Mouse (Mus musculus) intestine, embryonic 15.5 days (tissue): ENCODE measurements around the gene Kcnh2. TPM values are rescaled to one million over a fixed set of nuclear protein-coding genes. Genes with fewer than 3 reads are reported as not detected.

Source experiments
- ATAC-seq: fragments of 200-750 bp; cut with Nextera tagmentation; 2 replicates; pipeline ENCODE4 v1.8.0; 2017; ENCODE audit warnings: moderate TSS enrichment, moderate library complexity
- H3K27ac ChIP-seq: fragments of 300-500 bp; sonication (generic); 2 replicates; pipeline ENCODE4 v1.5.1; 2015; ENCODE audit warnings: mild to moderate bottlenecking, inconsistent platforms
- H3K27me3 ChIP-seq: fragments of 300-500 bp; sonication (generic); replicated peaks from 2 replicates; pipeline ENCODE4 v1.6.1; 2015; ENCODE audit warnings: inconsistent platforms
- H3K36me3 ChIP-seq: fragments of 300-500 bp; sonication (generic); 2 replicates; pipeline ENCODE4 v1.6.1; 2015; ENCODE audit warnings: inconsistent platforms
- H3K4me1 ChIP-seq: fragments of 300-500 bp; sonication (generic); replicated peaks from 2 replicates; pipeline ENCODE4 v1.6.1; 2015; ENCODE audit warnings: inconsistent platforms
- H3K4me2 ChIP-seq: fragments of 300-500 bp; sonication (generic); replicated peaks from 2 replicates; pipeline ENCODE4 v1.6.1; 2015; ENCODE audit warnings: mild to moderate bottlenecking, inconsistent platforms
- H3K4me3 ChIP-seq: fragments of 300-500 bp; sonication (generic); replicated peaks from 2 replicates; pipeline ENCODE4 v1.5.1; 2015; ENCODE audit warnings: inconsistent platforms
- H3K9ac ChIP-seq: fragments of 300-500 bp; sonication (generic); 2 replicates; pipeline ENCODE4 v1.6.1; 2015; ENCODE audit warnings: inconsistent platforms
- H3K9me3 ChIP-seq: fragments of 300-500 bp; sonication (generic); 2 replicates; pipeline ENCODE4 v1.6.1; 2016; ENCODE audit warnings: inconsistent platforms
- WGBS: fragments of 180-500 bp; shearing (Covaris S2); methylation state at CpG from one replicate; pipeline ENCODE4 v1.1.7; 2015; 5-methylcytosine and 5-hydroxymethylcytosine counted together
- polyA plus RNA-seq: library from polyadenylated mRNA; unstranded; fragments of >200 nt; fragmentation: Nextera tagmentation; extraction: Ambion mirVana; gene quantifications from 2 replicates; pipeline ENCODE4 v1.2.1, GENCODE M21; 2015

The Kcnh2 gene
- polyA plus RNA-seq, 1 experiment from 2014 or later, result 6.7 TPM

- H3K9ac ChIP-seq, result 0 out of 2 replicates have a peak overlapping the region, but pooled peaks have one; percentile 67
- H3K4me3 ChIP-seq, result no peak overlapping the region
- H3K4me2 ChIP-seq, result peak overlapping the region; percentile 97
- WGBS, result 41% methylated on average over 4 of the region's 4 CpGs
- no peaks in the 10 kb centered on the region for H3K27me3 ChIP-seq
- H3K4me1 ChIP-seq, result peaks cover 46% of the 10 kb centered on the region
- H3K27ac ChIP-seq, result peak overlapping the region; percentile 95
- no peak for ATAC-seq
- no peaks in the 10 kb centered on the region for H3K9me3 ChIP-seq
- H3K36me3 ChIP-seq, result no peaks in the 10 kb centered on the region
Measured at GRCm38 (mm10) chr5:24353327-24353726, 1.9 kb upstream of the Kcnh2 start.

GRCm38 (mm10) chr5:24352251-24352859, 951 bp upstream of the Kcnh2 start:
- H3K9me3 ChIP-seq, result no peaks in the 10 kb centered on the region
- H3K27me3 ChIP-seq, result no peaks in the 10 kb centered on the region
- peak overlapping the region; percentile 97 for H3K4me2 ChIP-seq
- H3K27ac ChIP-seq, result peak overlapping the region; percentile 95
- peak; percentile 70 for ATAC-seq
- peak overlapping the region; percentile 67 for H3K9ac ChIP-seq
- WGBS, result under 1% methylated on average over 24 of the region's 24 CpGs
- peak overlapping the region; percentile 74 for H3K4me3 ChIP-seq
- H3K4me1 ChIP-seq, result peaks cover 55% of the 10 kb centered on the region
- no peaks in the 10 kb centered on the region for H3K36me3 ChIP-seq

DNA sequence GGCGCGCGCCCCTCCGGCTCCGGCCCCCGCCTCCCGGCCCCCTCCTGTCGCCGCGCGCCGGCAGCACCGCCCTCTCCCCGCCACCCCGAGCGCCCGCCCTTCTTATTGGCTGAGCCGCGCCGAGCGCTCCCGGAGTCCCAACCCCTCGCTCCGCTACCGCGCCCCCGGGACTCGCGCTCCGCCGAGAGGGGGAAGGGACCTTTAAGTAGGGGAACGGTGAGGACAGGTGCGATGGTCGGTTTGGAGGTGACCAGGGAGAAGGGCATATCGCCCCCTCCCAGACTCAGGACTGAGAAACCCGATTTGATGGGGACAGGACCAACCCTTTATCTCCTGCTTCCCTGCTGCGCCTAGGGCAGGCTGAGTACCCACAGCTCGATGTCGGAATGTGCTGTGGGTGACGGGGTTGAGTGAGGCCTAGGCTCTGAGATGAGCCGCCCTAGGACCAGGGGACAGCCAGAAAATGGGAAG, 332 bp upstream of the Kcnh2 start:
- Histone ChIP-seq H3K27ac (peak overlapping the region; percentile 95), H3K36me3 (no peaks in the 10 kb centered on the region), H3K4me2 (peak overlapping the region; percentile 97), H3K4me1 (peaks cover 55% of the 10 kb centered on the region), H3K9ac (peak overlapping the region; percentile 67), H3K27me3 (no peaks in the 10 kb centered on the region), H3K9me3 (no peaks in the 10 kb centered on the region), H3K4me3 (peak overlapping the region; percentile 74)
- peak; percentile 81 for ATAC-seq
- WGBS, result 2% methylated on average over 35 of the region's 41 CpGs

DNA sequence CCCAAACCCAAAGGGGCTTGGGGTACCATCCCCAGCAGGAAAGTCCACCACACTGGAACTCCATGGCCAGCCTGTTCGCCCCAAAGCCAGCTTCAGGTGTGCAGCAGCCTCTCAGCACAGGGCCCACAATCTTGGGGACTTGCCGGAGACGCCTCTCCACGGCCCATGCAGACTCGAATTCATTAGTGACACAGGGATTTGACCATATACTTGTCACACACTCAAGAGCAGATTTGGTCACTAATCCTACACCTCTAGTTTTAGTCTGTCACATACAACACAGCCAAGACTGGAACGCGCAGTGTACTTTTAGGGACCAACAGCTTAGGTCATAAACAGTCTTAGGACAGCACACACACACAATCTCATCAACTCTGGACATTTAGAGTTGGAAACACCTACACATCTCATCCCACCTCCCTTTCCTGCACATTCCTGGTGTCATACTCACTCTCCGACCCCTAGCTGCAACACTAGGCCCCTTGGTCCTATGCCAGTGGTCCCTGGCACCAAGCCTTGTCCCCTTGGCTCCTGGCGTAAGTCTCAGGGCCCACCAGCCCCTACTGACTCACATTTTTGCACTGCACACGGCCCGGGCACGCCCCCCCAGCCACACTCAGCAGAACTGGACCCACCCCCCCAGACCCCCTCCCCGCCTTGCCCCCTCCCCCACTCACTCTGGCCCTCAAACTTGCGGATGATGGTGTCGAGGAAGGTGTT, 713 bp downstream of the Kcnh2 start:
- WGBS, result 34% methylated on average over 15 of the region's 15 CpGs
- Histone ChIP-seq H3K4me1 (peaks cover 55% of the 10 kb centered on the region), H3K4me2 (peak overlapping the region; percentile 97), H3K4me3 (peak overlapping the region; percentile 74), H3K27me3 (no peaks in the 10 kb centered on the region), H3K9me3 (no peaks in the 10 kb centered on the region), H3K9ac (peak overlapping the region; percentile 67), H3K36me3 (no peaks in the 10 kb centered on the region), H3K27ac (peak overlapping the region; percentile 95; the same call in 1 of the 2 replicates)
- ATAC-seq, result no peak

DNA sequence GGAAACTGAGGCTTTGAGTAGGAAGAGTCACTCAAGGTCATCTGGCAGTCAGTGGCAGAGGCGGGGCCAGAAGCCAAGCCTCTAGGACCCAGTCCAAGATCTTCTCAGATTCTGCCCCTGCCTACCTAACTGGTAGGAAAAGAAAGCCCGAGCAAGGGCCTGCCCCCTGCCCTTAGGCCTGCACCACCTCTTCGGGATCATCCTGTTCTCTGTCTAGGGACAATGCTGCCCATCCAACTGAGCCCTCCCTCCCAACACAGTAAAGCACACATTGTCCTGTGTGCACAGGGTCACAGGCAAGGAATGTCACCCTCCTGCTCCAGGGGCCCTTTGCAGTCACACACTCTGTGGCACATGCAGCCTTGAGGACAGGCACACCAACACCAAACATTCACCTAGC, 1.3 kb downstream of the Kcnh2 start:
- WGBS, result 56% methylated on average over 3 of the region's 3 CpGs
- ATAC-seq, result no peak
- Histone ChIP-seq H3K36me3 (no peaks in the 10 kb centered on the region), H3K4me3 (peak overlapping the region; percentile 74), H3K4me1 (peaks cover 60% of the 10 kb centered on the region), H3K27ac (no peak overlapping the region), H3K9ac (no peak overlapping the region), H3K27me3 (no peaks in the 10 kb centered on the region), H3K4me2 (peak overlapping the region; percentile 97), H3K9me3 (no peaks in the 10 kb centered on the region)

- Histone ChIP-seq H3K9me3 (no peaks in the 10 kb centered on the region), H3K4me3 (peak overlapping the region; percentile 42), H3K9ac (peak overlapping the region; percentile 31; the same call in 1 of the 2 replicates), H3K4me1 (peaks cover 70% of the 10 kb centered on the region), H3K27ac (peak overlapping the region; percentile 62), H3K36me3 (no peaks in the 10 kb centered on the region), H3K4me2 (peak overlapping the region; percentile 97), H3K27me3 (no peaks in the 10 kb centered on the region)
- 0% methylated on average over 30 of the region's 30 CpGs for WGBS
- ATAC-seq, result no peak
Measured at GRCm38 (mm10) chr5:24348546-24348945, 2.9 kb downstream of the Kcnh2 start.

GRCm38 (mm10) chr5:24348128-24348527, 3.3 kb downstream of the Kcnh2 start:
- peak; percentile 64 for ATAC-seq
- WGBS, result under 1% methylated on average over 41 of the region's 41 CpGs
- Histone ChIP-seq H3K4me2 (peak overlapping the region; percentile 97), H3K36me3 (no peaks in the 10 kb centered on the region), H3K27me3 (no peaks in the 10 kb centered on the region), H3K9ac (0 out of 2 replicates have a peak overlapping the region, but pooled peaks have one; percentile 31), H3K4me3 (peak overlapping the region; percentile 42), H3K4me1 (peaks cover 71% of the 10 kb centered on the region), H3K27ac (peak overlapping the region; percentile 62), H3K9me3 (no peaks in the 10 kb centered on the region)

DNA sequence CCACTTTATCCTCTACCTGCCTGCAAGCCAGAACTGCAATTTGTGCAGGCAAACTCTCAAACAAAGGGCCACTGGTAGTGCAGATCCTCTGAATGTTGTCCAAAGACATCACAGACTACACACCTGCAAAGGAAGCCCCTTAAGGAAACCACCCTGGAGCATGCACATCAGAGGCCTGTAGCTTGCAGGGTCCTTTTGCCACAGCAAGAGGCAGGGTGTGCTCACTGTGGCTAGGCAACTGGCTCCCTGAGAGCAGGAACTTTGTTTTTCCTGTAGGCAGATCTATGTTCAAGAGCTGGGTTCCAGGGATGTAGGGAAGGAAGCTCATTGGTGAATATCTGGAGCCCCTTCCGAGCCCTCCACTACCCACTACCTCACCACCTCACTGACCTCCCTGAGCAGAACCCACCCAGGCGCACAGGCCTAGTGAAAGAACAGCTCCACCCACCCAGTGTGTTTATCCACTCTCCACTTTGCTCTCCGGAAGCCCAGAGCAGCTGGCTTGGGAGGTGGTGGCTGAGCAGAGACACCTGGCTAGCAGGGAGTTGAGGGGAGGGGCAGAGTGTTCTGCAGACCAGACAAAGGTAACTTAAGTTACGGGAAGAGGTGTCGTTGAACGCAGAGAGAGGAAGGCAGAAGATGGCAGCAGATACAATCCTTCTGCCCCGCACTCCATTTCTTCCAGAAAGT, 4.1 kb downstream of the Kcnh2 start:
- no peak for ATAC-seq
- no peaks in the 10 kb centered on the region for H3K36me3 ChIP-seq
- H3K27me3 ChIP-seq, result no peaks in the 10 kb centered on the region
- WGBS, result 33% methylated on average over 7 of the region's 7 CpGs
- no peaks in the 10 kb centered on the region for H3K9me3 ChIP-seq
- no peak overlapping the region for H3K9ac ChIP-seq
- H3K4me3 ChIP-seq, result peak overlapping the region; percentile 42; the same call in 1 of the 2 replicates
- H3K4me2 ChIP-seq, result peak overlapping the region; percentile 97
- H3K27ac ChIP-seq, result peak overlapping the region; percentile 62; the same call in 1 of the 2 replicates
- peaks cover 68% of the 10 kb centered on the region for H3K4me1 ChIP-seq

DNA sequence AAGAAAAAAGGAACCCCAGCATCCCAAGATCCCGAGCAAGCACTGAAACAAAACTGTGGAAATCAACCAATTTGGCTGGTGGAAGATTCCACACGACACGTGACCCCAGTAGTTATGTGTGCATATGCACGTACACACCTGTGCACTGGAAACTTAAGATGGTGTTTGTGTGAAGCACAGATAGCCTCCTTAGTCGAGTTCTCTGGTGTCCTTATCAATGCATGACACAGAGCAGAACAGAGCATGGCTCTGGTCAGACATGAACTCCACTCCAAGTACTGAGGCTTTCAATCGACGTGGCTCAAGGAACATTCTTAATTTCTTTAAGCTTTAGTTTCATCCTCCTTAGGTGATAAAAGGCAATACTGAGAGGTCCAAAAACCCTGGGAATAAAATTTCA, 5.1 kb downstream of the Kcnh2 start:
- no peak overlapping the region for H3K4me2 ChIP-seq
- peaks cover 62% of the 10 kb centered on the region for H3K4me1 ChIP-seq
- no peaks in the 10 kb centered on the region for H3K27me3 ChIP-seq
- H3K9ac ChIP-seq, result no peak overlapping the region
- H3K9me3 ChIP-seq, result no peaks in the 10 kb centered on the region
- no peaks in the 10 kb centered on the region for H3K36me3 ChIP-seq
- no peak overlapping the region for H3K27ac ChIP-seq
- no peak for ATAC-seq
- WGBS, result 81% methylated on average over 7 of the region's 7 CpGs
- no peak overlapping the region for H3K4me3 ChIP-seq

GRCm38 (mm10) chr5:24344477-24345051, 6.8 kb downstream of the Kcnh2 start:
- Histone ChIP-seq H3K4me3 (no peak overlapping the region), H3K9me3 (no peaks in the 10 kb centered on the region), H3K4me1 (peaks cover 50% of the 10 kb centered on the region), H3K27me3 (no peaks in the 10 kb centered on the region), H3K9ac (0 out of 2 replicates have a peak overlapping the region, but pooled peaks have one; percentile 1), H3K36me3 (no peaks in the 10 kb centered on the region), H3K4me2 (peak overlapping the region; percentile 47), H3K27ac (peak overlapping the region; percentile 85)
- peak; percentile 71 for ATAC-seq
- WGBS, result 14% methylated on average over 12 of the region's 12 CpGs

DNA sequence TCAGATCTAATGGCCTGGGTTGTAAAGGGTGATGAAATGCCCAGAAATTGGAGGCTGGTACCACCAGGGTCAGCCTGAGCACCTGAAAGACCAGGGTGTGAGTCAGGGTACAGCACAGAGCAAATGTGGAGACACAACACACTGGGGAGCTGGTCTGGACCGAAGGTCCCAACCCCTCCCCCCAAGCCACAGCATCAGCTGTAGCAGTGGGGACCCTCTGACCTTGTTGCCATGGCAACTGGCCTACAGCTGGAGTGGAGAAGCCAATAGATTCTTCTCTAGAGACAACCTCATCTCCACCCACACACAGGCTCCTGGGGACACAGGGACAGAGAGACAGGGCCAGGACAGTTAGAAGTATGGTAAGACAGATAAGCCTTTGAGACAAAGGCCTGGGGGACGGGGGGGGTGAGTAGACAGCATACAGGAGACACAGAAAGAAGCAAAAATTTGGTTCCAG, 7.4 kb downstream of the Kcnh2 start:
- ATAC-seq, result no peak

DNA sequence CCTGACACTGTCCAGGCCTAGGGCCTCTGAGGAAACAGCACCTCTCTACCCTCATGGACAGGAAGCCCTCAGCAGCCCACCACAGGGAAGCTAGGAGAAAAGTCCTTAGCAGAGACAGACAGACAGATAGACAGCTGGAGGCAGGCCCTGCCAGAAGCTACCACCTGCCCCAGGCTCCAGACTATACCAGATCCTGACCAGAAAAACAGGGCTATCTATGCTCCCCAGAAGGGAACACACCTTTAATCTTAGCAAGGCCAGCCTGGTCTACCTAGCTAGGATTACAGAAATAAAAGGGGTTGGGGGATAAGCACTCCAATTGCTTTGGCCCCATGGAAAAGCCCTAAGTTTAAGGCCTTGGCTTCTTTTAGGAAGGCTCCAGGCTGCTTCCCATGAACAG, 8.0 kb downstream of the Kcnh2 start:
- no peaks in the 10 kb centered on the region for H3K27me3 ChIP-seq
- H3K36me3 ChIP-seq, result no peaks in the 10 kb centered on the region
- H3K27ac ChIP-seq, result peak overlapping the region; percentile 63; the same call in 1 of the 2 replicates
- no peak overlapping the region for H3K4me2 ChIP-seq
- H3K4me3 ChIP-seq, result no peak overlapping the region
- H3K4me1 ChIP-seq, result peaks cover 38% of the 10 kb centered on the region
- no peaks in the 10 kb centered on the region for H3K9me3 ChIP-seq
- ATAC-seq, result no peak
- H3K9ac ChIP-seq, result no peak overlapping the region

More for the DNA sequence above, 7.4 kb downstream of the Kcnh2 start:
- Histone ChIP-seq H3K4me1 (peaks cover 44% of the 10 kb centered on the region), H3K27me3 (no peaks in the 10 kb centered on the region), H3K9me3 (no peaks in the 10 kb centered on the region), H3K4me2 (peak overlapping the region; percentile 47), H3K4me3 (no peak overlapping the region), H3K36me3 (no peaks in the 10 kb centered on the region), H3K27ac (peak overlapping the region; percentile 85), H3K9ac (0 out of 2 replicates have a peak overlapping the region, but pooled peaks have one; percentile 1)
- 21% methylated on average over 2 of the region's 2 CpGs for WGBS
